Mouse (Mus musculus) ovary, postnatal 10 days (tissue): ENCODE results near the gene Ovol2.

Source experiments
- DNase-seq: peaks from one replicate; pipeline ENCODE4 v3.0.0; 2022; ENCODE audit warnings: low spot score

Ovol2 gene

DNA sequence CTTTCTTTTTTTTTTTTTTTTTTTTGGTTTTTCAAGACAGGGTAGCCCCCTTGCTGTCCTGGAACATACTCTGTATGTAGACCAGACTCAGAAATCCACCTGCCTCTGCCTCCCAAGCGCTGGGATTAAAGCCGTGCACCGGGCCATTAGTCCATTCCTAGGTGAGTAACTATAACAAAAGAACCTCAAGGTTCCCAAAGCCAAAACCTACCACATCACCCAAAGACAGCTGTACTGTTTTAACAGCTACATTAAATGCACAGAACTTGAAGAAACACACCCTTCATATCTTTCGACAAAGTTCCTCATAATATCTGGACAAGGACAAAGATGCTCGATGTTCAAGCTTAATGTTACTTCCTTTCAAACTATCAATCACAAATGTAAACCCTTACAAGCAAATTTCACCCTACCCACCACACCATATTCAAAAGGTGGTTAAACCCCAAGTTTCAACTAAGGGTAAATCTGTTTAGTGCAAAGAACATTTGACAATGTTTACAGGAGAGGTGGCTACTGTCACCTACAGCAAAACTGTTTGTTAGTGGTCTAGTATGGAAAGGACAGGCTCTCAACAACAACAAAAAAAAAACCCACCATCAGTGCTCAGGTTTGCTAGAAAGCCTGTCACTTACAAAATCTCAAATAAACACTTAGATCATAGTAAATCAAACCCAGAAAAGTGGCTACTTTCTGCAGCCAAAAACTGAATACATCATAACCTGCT is 64.8 kb downstream of the Ovol2 start:
- no peak for DNase-seq

DNA sequence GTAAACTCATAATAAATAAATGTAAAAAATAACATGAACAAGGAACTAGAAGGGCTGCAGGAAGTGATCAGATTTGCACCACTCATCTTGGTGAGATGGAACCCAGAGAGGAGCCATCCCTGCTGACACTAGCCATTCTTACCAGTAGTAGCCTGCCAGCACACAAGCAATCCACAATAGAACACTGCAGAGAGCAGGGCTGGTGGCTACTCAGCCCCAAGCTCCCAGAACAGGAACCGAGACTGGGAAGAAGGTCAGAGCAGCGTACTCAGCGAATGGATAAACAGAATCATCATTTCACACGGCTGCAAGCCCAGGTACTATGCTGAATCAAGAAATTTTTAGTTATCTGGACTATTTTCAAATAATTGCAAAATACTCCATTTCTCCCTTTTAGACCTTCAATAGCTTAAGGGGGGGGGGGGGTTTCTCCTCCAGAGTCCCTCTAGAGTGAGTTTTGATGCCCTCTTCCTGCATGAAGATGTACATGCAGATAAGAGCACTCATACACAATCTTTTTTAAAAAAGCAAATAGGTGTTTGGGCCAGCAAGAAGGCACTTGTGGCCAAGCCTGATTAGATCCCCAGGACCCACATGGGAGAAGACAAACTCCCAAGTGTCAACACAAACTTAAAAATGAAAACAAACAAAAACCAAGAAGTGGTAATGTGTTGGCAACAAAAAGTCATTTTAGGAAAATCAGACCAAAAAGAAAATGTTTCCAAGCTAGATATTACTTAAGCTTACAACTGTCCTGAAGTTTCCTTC is 65.8 kb downstream of the Ovol2 start:
- no peak for DNase-seq

DNA sequence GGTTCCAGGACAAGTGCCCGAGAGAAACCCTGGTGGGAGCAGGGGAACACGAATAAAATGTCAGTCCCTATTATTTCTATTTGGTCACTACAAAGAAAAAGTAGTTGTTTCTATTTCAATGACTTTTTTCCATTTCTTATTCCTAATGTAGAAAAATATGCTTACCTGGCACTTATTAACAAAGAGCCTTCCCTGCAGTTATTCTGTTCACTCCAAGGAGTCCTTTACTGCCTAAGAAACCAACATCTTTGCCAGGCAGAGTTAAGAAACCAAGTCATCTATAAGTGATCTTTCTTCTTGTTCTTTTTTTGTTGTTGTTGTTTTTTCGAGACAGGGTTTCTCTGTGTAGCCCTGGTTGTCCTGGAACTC is 66.8 kb downstream of the Ovol2 start:
- no peak for DNase-seq

DNA sequence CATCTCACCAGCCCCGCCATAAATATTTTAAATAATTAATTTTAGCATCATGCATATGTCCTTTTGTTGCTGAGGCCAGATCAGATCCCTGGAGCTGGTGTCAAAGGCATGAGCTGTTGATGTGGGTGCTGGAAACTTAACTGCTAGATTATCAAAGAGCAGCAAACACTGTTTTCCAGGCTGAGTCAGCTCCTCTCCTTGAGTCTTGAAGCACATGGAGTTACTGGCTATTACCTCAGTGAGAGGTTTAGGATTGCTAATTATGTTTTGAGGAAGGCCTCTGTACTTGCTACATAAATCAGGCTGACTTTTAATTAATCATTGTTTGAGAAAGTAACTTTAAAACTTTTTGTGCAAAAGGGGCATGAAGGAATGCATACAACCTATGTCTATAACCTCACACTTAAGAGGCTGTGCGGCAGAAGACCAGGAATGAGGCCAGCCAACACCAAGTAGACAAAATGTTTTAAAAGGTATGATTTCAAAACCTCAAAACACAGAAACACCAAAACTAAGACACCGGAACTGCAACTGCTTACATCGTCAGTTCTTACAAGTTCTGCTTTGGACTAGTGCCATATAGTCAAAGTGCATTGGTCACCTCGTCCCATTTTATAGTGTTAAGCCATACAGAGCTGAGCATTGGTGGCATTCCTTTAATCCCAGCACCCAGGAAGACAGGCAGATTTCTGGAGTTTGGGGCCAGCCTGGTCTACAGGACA is 67.4 kb downstream of the Ovol2 start:
- no peak for DNase-seq

DNA sequence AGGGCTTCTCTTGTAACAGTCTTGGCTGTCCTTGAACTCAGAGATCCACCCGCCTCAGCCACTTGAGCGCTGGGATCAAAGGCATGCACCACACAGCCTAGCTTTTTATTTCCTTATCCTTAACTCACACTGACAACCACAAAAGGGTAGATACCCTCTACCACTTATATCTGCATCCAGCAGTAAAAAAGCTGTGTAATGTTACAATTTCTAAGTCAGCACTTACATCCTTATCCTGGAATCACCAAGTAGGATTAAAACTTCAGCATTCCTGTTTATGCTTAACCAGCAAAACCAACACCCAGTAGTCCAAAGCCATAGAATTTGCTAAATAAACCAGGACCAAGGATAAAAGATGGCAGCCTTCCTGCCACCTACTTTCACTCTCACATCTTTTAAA is 69.1 kb downstream of the Ovol2 start:
- DNase-seq: no peak
